Mouse (Mus musculus) adrenal gland, postnatal 10 days (tissue): Measurements from ENCODE around the gene Spast. TPM values are rescaled to one million over a fixed set of nuclear protein-coding genes. Genes with fewer than 3 reads are reported as not detected.
"Not testable (repeated sequence)": the region's sequence is repeated elsewhere in the genome, so short reads cannot be mapped to it uniquely, and the experiment has no call there.

ENCODE experiments used
- DNase-seq: peaks from one replicate; pipeline ENCODE4 v3.0.0; 2021; ENCODE audit warnings: mixed read lengths
- total RNA-seq, 2 experiments: library from RNA; stranded (reverse); gene quantifications; 2 replicates each; pipeline ENCODE4 v1.2.3; 2021

The Spast gene
- total RNA-seq, 2 experiments from 2014 or later, result 34.1 to 36.6 TPM

GRCm38 (mm10) chr17:74327195-74327594 is 11.6 kb upstream of the Spast start:
- not testable (repeated sequence) for DNase-seq

GRCm38 (mm10) chr17:74328146-74328545 is 10.6 kb upstream of the Spast start:
- peak; percentile 77 for DNase-seq

- peak; percentile 18 for DNase-seq
These were observed 7.6 kb upstream of the Spast start for GRCm38 (mm10) chr17:74331049-74331676.

- peak; percentile 96 for DNase-seq
These were observed 409 bp upstream of the Spast start for GRCm38 (mm10) chr17:74338225-74338931.

- DNase-seq, result no peak
These were observed 2.4 kb downstream of the Spast start for GRCm38 (mm10) chr17:74341151-74341550.

- no peak for DNase-seq
These were observed 24.8 kb downstream of the Spast start for GRCm38 (mm10) chr17:74363592-74363991.

- DNase-seq, result no peak
These were observed 38.1 kb downstream of the Spast start for GRCm38 (mm10) chr17:74376916-74377315.

- DNase-seq, result no peak
These were observed 47.9 kb downstream of the Spast start for GRCm38 (mm10) chr17:74386657-74387056.

GRCm38 (mm10) chr17:74389847-74390246 is 51.1 kb downstream of the Spast start:
- no peak for DNase-seq

- DNase-seq, result no peak
These were observed 55.6 kb downstream of the Spast start for GRCm38 (mm10) chr17:74394381-74394780.

- no peak for DNase-seq
These were observed 56.1 kb downstream of the Spast start for GRCm38 (mm10) chr17:74394855-74395254.

GRCm38 (mm10) chr17:74395383-74396065 is 56.7 kb downstream of the Spast start, which contains the start of gene Slc30a6:
Gene Slc30a6, plus strand, starts transcription at chr17:74395608.
- DNase-seq, result peak; percentile 97

- DNase-seq, result no peak
These were observed 58.0 kb downstream of the Spast start for GRCm38 (mm10) chr17:74396766-74397165.

GRCm38 (mm10) chr17:74397173-74397572 is 58.4 kb downstream of the Spast start:
- no peak for DNase-seq

- peak; percentile 47 for DNase-seq
These were observed 63.9 kb downstream of the Spast start for GRCm38 (mm10) chr17:74402486-74403222.

GRCm38 (mm10) chr17:74406487-74406886 is 67.7 kb downstream of the Spast start:
- no peak for DNase-seq

GRCm38 (mm10) chr17:74409722-74410121 is 70.9 kb downstream of the Spast start:
- no peak for DNase-seq

- DNase-seq, result no peak
These were observed 74.5 kb downstream of the Spast start for GRCm38 (mm10) chr17:74413324-74413723.

- no peak for DNase-seq
These were observed 75.9 kb downstream of the Spast start for GRCm38 (mm10) chr17:74414671-74415070.

- DNase-seq, result no peak
These were observed 78.1 kb downstream of the Spast start for GRCm38 (mm10) chr17:74416841-74417360.

GRCm38 (mm10) chr17:74418171-74418570 is 79.4 kb downstream of the Spast start:
- no peak for DNase-seq

- no peak for DNase-seq
These were observed 81.9 kb downstream of the Spast start for GRCm38 (mm10) chr17:74420656-74421055.
